Mouse (Mus musculus) WW6 (cell line): Measurements from ENCODE around the gene Rcn2.

Experiments used
- DNase-seq: peaks from one replicate; pipeline ENCODE4 v3.0.0-alpha.2; 2013; ENCODE audit warnings: low read depth, low spot score

Gene Rcn2

GRCm38 (mm10) chr9:56092102-56092501 lies 50.5 kb downstream of the Rcn2 start:
- no peak for DNase-seq

GRCm38 (mm10) chr9:56097584-56098298 lies 56.1 kb downstream of the Rcn2 start:
- no peak for DNase-seq

DNA sequence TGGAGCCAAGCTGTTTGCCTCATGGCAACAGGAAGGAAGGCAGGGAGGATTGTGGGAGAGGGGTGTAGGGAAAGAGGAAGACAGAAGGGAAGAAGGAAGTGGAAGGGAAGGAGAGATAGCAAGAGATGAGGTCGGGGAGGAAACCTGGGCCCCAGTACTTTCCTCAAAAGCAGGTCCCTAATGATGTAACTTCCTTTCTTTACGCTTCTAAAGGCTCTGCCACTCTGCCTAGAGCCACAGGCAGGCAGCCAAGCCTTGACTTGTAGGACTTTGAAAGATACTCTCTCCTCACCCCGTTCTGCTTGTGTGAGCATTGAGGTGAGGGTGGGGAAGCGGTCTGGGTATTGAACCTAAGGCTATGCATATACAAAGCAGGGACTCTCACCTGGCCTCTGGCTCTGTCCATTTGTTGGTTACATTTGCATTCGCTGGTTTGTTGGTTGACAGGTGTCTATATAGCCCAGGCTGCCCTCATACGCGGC lies 58.4 kb downstream of the Rcn2 start:
- no peak for DNase-seq

GRCm38 (mm10) chr9:56101022-56101421 lies 59.4 kb downstream of the Rcn2 start:
- DNase-seq, result no peak

GRCm38 (mm10) chr9:56104921-56105320 lies 63.3 kb downstream of the Rcn2 start:
- no peak for DNase-seq

GRCm38 (mm10) chr9:56106274-56107072 lies 64.8 kb downstream of the Rcn2 start:
- no peak for DNase-seq

DNA sequence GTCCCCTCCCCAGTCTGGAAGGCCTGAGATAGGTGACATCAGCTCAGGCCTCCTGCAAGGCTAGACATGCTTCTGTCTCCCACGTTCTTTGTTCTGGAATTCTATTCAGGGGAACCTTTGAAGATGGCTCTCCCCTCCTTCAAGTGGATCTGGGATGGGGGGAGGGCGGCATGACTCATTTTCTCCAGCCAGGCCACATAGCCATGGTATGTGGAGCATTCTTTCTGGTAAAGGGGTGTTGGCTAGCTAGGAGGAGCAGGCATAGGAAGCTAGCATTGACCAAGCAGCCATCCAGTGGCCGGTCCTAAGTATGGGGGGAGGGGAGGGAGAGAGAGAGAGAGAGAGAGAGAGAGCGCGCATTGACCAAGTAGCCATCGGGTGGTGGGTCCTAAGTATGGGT lies 65.9 kb downstream of the Rcn2 start:
- DNase-seq, result no peak

GRCm38 (mm10) chr9:56108174-56108573 lies 66.5 kb downstream of the Rcn2 start:
- DNase-seq, result no peak
